Mouse (Mus musculus): Measurements from ENCODE around the gene Crtc1.

Crtc1 gene

DNA sequence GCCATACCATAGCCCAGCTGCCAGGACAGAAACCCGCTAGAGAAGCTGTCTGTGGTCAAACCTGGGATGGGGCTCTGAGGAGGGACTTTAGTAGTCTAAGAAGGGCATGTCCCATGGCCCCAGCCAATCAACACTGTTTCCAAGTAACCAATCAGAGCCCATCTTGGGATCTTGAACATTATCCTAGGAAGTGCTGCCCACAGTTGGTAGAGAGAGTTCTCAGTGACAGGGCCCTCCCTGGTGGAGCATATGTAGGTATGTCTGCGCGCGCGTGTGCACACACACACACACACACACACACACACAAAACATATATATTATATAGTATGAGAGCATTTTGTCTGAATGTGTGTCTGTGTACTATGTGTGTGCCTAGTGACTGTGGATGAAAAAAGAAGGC lies 46.3 kb downstream of the Crtc1 start:
- no peak for DNase-seq (ENCODE audit: low spot score in 2 of 2)

DNA sequence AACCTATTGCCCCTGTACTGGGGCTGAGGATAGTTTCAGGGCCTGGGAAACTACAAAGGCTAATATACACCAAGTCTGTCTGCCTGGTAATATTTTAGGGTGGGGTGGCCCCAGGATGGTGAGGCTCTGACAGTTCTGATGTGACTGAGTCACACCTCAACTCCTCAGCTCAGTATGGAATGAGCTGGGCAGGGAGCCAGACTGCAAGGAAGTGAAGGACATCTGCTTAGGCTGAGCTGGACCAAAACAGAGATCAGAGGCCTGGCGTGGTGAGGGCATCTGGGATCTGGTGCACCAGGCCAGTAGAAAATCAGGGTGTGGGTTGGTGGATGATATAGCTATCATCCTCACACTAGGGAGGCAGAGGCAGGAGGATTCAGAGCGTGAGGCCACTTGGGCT lies 49.7 kb downstream of the Crtc1 start:
- no peak for DNase-seq (ENCODE audit: low spot score in 2 of 2)

DNA sequence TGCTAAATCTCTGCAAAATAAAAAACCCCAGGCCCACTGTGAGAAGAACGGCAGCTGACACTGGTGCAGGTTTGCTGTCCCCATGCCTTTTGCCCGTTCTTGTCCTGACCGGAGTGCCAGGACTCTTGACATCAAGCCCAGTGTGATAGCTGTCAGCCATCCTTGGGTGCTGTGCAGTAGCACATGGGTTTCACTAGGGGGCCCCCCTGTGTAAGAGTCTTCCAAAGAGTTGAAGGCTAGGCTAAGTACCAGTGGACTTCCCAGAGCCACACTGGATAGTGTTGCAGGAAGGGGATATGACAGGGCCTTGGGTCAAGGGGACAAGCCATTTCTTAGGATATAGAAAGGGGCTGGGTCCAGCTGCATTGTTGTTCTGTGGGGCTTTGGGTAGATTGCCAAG lies 56.1 kb downstream of the Crtc1 start:
- DNase-seq (ENCODE audit: low spot score in 2 of 2): peak in 1 of 2 experiments; percentile 78

DNA sequence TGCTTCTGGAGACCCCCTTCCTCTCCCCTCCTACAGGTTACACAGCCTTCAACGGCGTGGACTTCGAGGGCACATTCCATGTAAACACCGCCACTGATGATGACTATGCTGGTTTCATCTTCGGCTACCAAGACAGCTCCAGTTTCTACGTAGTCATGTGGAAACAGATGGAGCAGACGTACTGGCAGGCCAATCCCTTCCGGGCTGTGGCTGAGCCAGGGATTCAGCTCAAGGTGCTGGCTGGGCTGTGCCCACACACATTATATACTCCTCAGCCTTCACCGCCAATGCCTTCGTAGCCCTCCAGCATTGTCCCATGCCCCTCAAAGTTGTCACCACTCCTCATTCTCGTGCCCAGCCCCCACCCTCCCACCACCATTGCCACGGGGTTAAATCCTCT lies 59.3 kb downstream of the Crtc1 start:
- peak in 1 of 2 experiments; percentile 40 for DNase-seq (ENCODE audit: low spot score in 2 of 2)

DNA sequence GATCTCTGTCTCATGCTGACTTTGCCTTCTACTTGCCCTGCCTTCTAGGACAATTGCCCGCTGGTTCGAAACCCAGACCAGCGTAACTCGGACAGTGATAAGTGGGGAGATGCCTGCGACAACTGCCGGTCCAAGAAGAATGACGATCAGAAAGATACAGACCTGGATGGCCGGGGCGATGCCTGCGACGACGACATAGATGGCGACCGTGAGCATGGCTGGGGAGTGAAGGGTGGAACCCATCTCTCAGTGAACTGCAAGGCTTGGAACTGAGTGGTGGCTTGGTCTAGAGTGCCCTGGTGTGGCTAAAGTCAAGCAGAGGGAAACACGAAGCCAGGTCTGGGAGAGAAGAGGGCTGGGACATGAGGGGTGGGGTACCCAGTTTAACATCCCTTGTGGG lies 62.3 kb downstream of the Crtc1 start:
- no peak for DNase-seq (ENCODE audit: low spot score in 2 of 2)

DNA sequence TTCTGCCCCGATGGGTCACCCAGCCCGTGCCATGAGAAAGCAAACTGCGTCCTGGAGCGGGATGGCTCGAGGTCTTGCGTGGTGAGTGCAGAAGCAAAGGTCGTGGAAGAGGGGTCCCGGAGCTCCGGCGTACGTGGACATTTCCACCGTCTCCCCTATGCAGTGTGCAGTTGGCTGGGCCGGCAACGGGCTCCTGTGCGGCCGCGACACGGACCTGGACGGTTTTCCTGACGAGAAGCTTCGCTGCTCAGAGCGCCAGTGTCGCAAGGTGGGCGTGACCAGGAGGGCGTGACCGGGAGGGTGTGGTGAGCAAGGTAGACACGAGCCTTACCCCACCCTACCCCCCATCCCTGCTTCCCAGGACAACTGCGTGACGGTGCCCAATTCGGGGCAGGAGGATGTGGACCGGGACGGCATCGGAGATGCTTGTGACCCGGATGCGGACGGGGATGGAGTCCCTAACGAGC lies 63.1 kb downstream of the Crtc1 start:
- DNase-seq (ENCODE audit: low spot score in 2 of 2): no peak

DNA sequence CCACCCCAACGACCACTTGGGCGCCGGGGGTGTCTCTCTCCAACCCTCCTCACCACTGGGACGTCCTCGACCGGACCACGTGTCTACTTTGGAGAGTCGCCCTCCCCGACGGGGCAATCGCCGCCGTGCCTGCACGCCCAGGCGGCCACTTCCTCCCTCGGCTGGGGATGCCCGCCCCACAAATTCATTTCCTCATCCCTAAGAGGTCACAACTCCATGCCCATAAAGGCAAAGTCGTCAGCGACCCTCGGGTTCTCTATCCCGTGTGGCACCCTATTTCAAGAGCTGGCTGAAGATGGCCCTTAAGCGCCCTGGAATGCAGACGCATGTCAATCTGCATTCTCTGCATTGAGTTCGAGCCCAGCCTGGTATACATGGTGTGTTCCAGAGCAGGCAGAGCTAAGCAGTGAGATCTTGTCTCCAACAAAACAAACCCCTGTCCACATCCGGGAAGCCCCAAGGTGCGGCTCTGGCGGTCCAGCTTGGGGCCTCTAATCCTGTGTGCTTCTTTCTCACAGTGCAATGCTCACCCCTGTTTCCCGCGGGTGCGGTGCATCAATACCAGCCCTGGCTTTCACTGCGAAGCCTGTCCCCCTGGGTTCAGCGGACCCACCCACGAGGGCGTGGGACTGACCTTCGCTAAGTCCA lies 64.0 kb downstream of the Crtc1 start:
- no peak for DNase-seq (ENCODE audit: low spot score in 2 of 2)

DNA sequence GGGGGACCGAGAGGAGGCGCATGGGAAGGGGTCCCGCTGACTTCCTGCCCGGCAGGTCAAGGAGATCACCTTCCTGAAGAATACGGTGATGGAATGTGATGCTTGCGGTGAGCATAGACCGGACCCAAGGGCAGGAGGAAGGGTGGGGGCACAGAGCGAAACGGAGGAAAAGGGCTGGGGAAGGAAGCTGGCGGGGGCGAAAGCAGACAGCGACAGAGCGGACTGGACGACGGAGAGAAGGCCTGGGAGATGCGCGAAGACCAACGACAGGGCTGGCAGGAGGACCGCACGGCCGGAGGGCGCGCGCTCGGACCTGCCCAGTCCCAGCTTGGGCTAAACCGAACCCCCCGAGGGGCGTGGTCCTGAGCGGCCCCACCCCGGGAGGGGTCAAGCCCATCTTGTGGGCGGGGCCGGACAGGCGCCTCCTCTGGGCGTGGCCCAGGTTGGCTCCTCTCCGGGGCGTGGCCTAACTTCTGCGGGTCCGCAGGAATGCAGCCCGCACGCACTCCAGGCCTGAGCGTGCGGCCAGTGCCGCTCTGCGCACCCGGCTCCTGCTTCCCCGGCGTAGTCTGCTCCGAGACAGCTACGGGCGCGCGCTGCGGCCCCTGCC lies 65.0 kb downstream of the Crtc1 start:
- peak in 1 of 2 experiments; percentile 34 for DNase-seq (ENCODE audit: low spot score in 2 of 2)

DNA sequence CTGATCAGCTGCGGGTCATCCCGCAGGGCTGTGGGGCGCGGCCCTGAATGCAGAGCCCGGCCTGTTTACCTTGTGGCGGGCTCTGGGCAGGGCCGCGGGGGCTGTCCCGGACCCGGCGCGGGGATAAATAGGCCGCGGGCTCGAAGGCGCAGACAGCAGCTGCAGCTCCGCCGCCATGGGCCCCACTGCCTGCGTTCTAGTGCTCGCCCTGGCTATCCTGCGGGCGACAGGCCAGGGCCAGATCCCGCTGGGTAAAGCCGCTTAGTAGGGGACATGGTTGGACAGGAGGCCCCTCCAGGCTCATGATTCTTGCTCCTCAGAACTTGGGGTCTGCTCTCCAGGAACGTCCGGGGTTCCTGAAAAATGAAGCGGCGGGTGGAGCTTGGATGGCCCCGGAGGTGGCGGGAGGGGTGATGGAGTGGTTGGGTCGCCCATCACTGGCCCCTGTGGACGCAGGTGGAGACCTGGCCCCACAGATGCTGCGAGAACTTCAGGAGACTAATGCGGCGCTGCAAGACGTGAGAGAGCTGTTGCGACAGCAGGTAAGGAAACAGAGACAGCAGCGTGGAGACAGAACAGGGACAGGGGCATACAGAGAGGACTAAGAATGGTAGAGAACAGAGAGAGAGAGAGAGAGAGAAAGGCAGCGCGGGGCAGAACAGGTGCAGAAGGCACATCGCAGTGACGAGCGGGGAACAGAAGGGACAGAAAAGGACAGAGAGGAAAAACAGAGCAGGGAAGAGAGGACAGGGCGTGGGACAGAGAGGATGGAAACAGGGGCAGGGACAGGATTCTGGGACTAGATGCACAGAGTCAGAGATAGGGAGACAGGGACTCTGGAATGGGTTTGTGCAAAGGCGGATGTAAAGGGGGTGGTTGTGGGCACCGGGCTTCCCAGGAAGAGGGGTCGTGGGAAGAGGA lies 65.7 kb downstream of the Crtc1 start, which contains the start of gene Comp:
Comp (plus strand) TSS at position 162 of the 921 bp plus-strand sequence.
- no peak for DNase-seq (ENCODE audit: low spot score in 2 of 2)

DNA sequence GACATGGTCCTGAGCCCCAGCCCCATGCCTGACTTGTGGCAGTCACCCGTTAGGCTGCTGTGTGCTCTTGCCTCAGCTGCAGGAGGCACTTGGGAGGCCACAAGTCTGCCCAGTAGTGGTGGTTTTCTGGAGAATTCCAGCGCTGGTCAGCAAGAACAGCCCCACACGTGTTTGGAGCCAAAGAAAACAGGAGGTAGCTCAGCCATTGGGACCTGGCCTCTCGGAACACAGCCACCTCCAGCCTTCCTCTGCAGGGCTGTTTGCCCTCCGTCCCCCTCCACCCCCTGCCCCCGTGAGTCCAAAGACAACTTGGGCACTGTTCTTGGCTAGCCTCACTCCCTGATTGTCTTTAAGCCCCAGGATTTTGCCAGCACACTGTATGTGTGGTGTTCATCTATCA lies 67.4 kb downstream of the Crtc1 start:
- DNase-seq (ENCODE audit: low spot score in 2 of 2): no peak

DNA sequence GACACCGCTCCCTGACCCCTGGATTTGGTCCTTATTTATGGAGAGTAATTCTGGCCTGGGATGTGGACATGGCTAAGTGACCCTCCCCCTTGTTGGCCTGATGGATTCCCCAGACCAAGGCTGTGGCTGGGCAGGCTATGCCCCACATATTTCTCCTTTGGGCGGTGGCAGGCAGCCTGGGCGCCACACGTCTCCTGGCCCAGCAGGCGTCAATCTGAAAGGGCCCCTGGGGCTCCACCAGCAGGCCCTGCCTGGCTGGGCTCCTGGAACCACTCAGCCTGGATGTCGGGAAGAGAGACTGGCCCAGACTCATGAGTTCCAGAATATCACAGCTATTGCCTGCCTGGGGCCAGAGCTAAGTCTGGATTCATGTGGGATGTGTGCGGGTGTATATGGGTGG lies 68.9 kb downstream of the Crtc1 start:
- DNase-seq (ENCODE audit: low spot score in 2 of 2): no peak

DNA sequence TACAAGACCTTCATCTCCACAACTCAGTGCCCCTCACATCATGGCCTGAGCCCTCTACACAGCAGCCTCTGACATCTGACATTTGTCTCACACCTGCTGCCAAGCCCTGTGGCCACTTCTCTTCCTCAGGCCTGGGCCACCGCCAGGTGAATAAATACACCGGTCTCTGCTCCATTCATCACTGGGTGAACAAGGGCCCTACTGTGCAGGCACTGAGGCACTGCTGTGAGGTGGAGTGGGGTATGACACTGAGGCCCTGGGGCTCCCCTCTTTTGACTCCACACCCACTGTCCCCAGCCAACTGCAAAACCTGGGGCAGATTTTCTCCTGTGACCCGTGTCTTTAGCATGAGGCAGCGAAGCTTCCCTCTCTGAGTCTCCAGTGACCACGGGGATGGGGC lies 72.8 kb downstream of the Crtc1 start:
- DNase-seq (ENCODE audit: low spot score in 2 of 2): no peak

DNA sequence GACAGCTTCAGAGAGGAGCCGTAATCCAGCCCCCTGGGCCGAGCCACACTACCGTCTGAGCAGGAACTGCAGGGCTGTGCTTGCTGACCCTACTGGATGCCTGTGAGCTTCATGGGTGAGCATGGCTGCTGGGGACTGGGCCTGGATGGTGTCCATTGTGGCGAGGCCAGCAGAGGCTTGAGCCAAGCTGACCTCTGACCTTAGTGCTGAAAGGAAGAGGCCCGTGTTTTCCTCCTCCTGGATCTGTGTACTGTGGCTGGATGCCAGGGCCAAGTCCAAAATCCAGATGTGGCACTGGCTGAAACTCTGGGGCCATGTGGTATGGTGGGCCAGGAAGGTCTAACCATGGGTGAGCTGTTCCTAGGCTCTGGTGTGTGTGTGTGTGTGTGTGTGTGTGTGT lies 75.3 kb downstream of the Crtc1 start:
- no peak for DNase-seq (ENCODE audit: low spot score in 2 of 2)

DNA sequence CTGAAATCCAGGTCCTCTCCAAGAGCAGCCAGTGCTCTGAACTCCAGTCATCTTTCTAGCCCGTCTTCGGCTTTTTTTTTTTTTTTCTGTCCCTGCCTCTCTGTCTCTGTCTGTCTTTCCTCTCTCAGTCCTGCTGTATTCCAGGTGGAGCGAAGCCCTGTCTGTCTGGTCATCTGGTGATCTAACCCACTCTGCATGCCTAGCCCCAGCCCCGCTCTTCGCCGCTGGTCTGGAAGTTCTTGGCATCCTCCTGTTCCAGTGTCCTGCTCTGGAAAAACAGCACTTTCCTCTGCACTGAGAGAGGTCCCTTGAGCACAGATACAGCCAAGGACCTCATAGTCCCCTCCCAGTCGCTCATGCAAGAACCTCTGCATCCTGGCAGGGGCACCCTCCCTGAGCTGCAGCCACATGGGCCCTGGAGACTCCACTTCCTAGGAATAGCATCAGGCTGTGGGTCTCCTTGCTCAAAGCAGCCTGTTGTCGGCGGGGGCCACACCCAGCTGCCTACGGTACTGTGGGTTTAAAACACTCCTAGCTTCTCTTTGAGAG lies 77.8 kb downstream of the Crtc1 start:
- DNase-seq (ENCODE audit: low spot score in 2 of 2): no peak

DNA sequence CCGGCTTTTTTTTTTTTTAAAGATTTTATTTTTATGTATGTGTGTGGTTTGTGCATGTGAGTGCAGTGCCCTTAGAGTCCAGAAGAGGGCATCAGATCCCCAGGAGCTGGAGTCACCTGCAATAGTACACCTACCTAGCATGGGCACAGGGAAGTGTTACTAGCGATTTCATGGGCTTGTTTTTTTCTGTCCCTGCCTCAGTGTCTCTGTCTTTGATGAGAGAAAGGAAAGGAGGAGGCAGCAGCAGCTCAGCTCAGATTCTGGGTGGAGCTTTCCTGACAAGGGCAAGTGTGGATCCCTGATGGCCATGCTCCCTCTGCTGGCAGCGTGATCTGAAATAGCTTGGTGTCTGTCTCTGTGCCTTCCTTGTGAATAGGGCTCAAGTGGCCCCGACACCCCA lies 78.6 kb downstream of the Crtc1 start:
- DNase-seq (ENCODE audit: low spot score in 2 of 2): no peak

DNA sequence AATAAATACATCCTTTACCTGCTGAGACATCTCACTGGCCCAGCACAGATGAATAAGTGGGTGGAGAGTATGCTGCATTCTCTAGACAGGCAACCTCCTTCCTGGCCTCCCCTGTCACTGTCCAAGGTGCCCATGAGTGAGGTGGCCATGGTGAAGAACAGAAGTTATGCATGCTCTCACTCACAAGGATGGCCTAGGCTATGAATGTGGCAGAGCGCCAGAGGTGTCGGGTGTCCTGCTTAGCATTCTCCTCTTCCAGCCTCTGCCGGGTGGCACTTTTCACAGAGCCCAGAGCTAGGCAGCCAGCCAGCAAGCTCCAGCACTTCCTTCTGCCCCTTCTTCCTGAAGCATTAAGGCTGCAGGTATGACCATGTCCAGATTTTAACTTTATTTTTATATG lies 80.0 kb downstream of the Crtc1 start:
- no peak for DNase-seq (ENCODE audit: low spot score in 2 of 2)

DNA sequence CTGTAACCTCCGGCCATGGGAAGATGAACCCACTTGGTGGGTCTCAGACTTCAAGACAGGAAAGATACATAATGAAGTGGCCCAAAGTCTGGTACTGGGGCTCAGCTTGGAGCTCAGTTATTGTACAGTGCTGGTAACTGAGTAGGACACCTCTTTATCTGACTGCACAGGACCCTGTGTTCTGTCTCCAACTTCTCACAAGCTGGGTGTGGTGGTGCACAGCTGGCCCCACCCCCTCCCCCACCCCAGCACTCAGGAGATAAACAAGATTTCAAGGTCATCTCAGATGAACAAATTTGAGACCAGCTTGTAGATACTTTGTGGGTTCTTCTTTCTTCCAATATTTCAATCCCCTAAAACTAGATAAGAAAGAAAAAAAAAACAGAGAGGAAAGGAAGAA lies 83.3 kb downstream of the Crtc1 start:
- DNase-seq (ENCODE audit: low spot score in 2 of 2): no peak

DNA sequence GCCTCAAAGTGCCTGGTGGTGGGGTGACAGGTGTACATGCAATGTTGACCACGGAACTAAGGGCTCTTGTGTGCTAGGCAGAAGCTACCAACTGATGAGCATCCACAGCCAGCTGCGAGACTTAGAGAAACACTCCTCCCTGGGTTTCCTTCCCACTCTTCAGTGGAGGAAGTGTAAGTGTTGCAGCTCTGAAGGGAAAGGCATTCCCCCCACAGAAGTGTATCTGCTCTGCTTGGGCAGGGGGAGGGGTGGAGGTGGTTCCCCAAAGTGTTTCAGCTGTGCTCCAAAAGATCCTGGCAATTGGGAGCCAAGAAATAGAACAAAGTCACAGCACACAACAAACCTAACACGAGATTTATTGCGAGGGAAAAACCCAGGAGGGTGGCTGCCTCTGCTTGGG lies 85.4 kb downstream of the Crtc1 start:
- peak; percentile 59 to 61 for DNase-seq (ENCODE audit: low spot score in 2 of 2)

DNA sequence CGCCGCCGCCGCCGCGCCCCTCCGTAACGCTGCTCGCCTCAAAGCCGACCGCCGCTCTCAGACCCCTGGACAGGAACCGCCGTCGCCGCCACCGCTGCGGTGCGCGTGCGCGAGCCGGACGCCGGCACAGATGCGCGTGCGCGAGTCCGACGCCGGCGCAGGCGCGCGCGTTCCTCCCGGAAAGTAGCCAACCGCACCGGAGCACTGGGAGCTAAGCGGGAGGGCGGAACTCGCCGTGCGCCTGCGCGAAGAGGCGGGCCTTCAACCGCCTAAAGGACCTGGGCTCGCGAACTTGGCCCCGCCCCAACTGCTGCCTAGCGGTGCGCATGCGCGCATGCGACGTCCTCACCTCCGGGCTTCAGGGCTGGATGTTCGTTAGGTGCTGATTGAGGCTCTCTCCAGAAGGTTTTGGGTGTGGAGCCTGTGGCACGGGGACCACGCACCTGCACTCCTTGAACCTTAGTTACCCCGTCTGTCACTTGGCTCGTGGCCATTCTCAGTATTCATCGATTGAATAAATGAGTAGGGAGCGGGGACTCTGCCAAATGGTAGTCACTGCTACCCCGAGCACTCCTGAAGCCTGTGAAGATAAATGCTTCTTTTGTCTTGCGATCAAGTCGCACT lies 86.1 kb downstream of the Crtc1 start, which contains the start of gene Upf1:
Upf1 (minus strand) TSS at position 85 of the 624 bp plus-strand sequence.
- DNase-seq (ENCODE audit: low spot score in 2 of 2): peak; percentile 96 to 98

DNA sequence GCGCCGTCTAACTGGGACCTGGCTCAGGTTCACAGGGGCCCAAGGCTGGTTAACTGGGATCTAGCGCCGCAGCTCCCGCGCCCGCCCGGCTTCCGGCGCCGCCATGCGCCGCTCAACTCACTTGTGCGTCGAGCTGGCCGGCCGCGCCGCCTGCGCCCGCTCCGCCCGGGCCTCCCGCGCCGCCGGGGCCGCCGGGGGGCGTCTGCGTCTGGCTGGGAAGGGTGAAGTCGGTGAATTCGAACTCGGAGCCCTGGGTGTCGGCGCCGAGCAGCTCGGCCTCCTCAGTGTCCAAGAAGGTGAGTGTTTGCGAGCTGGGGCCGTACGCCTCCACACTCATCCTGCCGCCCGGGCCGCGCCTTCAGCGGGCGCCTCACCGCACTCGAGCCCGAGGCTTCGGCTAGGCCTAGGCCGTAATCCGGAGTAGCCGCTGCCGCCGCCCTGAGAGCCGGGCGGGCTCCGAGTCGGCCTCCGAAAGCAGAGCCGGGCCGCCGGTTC lies 86.7 kb downstream of the Crtc1 start:
- DNase-seq (ENCODE audit: low spot score in 2 of 2): no peak

DNA sequence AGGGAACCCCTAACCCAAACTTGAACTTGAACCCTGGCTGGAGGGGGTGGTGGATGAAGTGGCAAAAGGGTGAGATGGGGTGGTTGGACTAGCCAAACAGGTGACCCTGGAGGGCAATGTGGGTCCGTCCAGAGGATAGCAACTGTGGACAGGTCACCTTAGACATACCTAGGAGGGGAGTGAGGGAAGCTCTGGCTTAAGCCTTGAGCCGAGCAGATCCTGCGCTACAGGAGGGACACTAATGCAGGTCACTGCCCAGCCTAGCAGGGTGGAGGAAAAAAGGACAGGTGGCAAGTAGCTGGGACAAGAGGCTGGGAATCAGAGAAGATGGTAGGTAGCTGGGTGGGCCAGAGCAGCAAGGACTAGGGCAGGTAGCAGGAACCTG lies 87.4 kb downstream of the Crtc1 start:
- no peak for DNase-seq (ENCODE audit: low spot score in 2 of 2)

Data from left cerebral cortex, adult 9 months (tissue).